Mouse (Mus musculus): ENCODE measurements around the gene Smim26.

GRCm38 (mm10) chr2:144555286-144555819 is 38.5 kb upstream of the Smim26 start:
- TF ChIP-seq CTCF (IDR thresholded peaks at IDR 0.05; ENCODE audit: control insufficient read depth, insufficient read depth, insufficient read length): no peak
- no peak for TF ChIP-seq MYOG (IDR thresholded peaks at IDR 0.05; ENCODE audit: control insufficient read depth, extremely low read depth, insufficient read length)
- TF ChIP-seq MAX (IDR thresholded peaks at IDR 0.05): no peak
- no peak for TF ChIP-seq USF1 (IDR thresholded peaks at IDR 0.05; ENCODE audit: low read depth)
- TF ChIP-seq FOSL1 (IDR thresholded peaks at IDR 0.05; ENCODE audit: insufficient read depth, low read length, poor library complexity, severe bottlenecking): no peak
- no peak for TF ChIP-seq CEBPB (IDR thresholded peaks at IDR 0.05; ENCODE audit: low read depth)
- no peak for TF ChIP-seq MYOD1 (IDR thresholded peaks at IDR 0.05; ENCODE audit: control insufficient read depth, insufficient read length, low read depth)

All from C2C12 (cell line).